Mouse (Mus musculus) erythroblast, embryonic 14.5 days (primary cell): Measurements from ENCODE around the gene Col18a1.

ENCODE experiments used
- GATA1 ChIP-seq: IDR thresholded peaks from 2 replicates; pipeline ENCODE4 v1.6.1; 2012; ENCODE audit warnings: low read length, inconsistent platforms, mixed read lengths
- TAL1 ChIP-seq: IDR thresholded peaks from 3 replicates; pipeline ENCODE4 v1.6.1; 2012; ENCODE audit warnings: low read length, inconsistent platforms, mixed read lengths

GRCm38 (mm10) chr10:77125078-77125731 lies 41.1 kb downstream of the Col18a1 start:
- TF ChIP-seq GATA1 (no peak), TAL1 (no peak)
